Mouse (Mus musculus): ENCODE measurements at regions not wholly inside any gene's neighbourhood (a gene's known extent, or its start where the extent isn't known, plus 50 kb on each side); places are given as distances from the start of the nearest gene placed in this dataset.

DNA sequence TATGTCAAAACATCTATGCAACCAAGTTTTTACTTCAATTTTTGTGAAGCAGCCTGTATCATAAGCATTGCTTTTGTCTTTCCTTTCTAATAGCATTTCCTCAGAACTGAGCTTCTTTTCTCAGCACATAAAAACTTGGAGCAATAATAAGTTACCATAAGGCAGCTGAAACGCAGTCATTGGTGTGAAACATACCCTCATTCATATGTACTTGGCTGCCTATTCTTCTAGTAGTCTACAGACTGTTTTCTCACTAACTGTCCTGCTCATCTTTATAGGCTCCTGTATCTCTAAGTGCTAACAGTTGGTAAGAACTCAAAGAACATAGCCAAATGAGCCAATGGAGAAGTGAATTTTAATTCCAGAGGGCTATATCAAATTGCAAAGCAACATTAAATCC lies 454.6 kb upstream of the Ptprd start:
- no peak overlapping the region for H3K4me3 ChIP-seq (ENCODE audit: insufficient read depth, low read depth, low read length)
- no peak overlapping the region for H3K27ac ChIP-seq (ENCODE audit: insufficient read depth, low read depth, low read length)
- H3K4me1 ChIP-seq (ENCODE audit: control insufficient read depth, insufficient read depth, low read length), result no peaks in the 10 kb centered on the region
- TF ChIP-seq POLR2A (IDR thresholded peaks at IDR 0.05; ENCODE audit: insufficient read depth, low read depth, low read length), result no peak
- no peak for TF ChIP-seq CTCF (IDR thresholded peaks at IDR 0.05; ENCODE audit: insufficient read depth, low read depth, low read length)
- WGBS, result 67% methylated on average over 1 of the region's 1 CpGs

DNA sequence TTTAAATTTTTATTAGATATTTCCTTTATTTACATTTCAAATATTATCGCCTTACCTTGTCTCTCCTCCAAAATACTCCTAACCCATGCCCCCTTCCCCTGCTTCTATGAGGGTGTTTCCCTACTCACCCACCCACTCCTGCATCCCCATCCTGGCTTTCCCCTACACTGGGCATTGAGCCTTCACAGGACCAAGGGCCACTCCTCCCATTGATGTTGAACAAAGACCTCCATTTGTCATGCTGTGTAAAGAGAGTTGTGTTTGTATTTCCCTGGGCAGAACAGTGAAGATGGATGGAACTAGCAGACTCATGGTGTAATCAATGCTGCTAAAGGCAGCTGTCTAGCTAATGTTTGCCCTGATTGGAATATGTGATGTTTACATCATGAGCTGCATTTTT lies 431.0 kb upstream of the Ptprd start:
- no peak overlapping the region for H3K27ac ChIP-seq (ENCODE audit: insufficient read depth, low read depth, low read length)

DNA sequence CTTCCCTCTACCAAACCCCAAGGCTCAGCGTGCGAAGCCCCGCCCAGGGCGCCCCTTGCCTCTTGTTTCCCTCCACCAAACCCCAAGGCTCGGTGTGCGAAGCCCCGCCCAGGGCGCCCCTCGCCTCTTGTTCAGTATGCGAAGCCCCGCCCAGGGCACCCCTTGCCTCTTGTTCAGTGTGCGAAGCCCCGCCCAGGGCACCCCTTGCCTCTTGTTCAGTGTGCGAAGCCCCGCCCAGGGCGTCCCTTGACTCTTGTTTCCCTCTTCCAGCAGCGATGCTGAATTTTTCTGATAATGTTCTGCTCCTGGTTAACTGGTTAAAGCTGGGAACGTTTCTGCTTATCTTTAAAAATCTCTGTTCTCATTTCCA lies 394.7 kb upstream of the Ptprd start:
- 0 out of 2 replicates have a peak, but pooled peaks cover 3% of the 10 kb centered on the region for H3K4me1 ChIP-seq (ENCODE audit: control insufficient read depth, insufficient read depth, low read length)
- WGBS, result 9% methylated on average over 18 of the region's 18 CpGs
- peak overlapping the region; percentile 16 for H3K4me3 ChIP-seq (ENCODE audit: insufficient read depth, low read depth, low read length)
- H3K27ac ChIP-seq (ENCODE audit: insufficient read depth, low read depth, low read length), result no peak overlapping the region
- TF ChIP-seq POLR2A (IDR thresholded peaks at IDR 0.05; ENCODE audit: insufficient read depth, low read depth, low read length) (no peak), CTCF (IDR thresholded peaks at IDR 0.05; ENCODE audit: insufficient read depth, low read depth, low read length) (no peak)

More for the DNA sequence above, 431.0 kb upstream of the Ptprd start:
- no peak for TF ChIP-seq CTCF (IDR thresholded peaks at IDR 0.05; ENCODE audit: insufficient read depth, low read depth, low read length)
- no peaks in the 10 kb centered on the region for H3K4me1 ChIP-seq (ENCODE audit: control insufficient read depth, insufficient read depth, low read length)
- no peak overlapping the region for H3K4me3 ChIP-seq (ENCODE audit: insufficient read depth, low read depth, low read length)
- 87% methylated on average over 1 of the region's 1 CpGs for WGBS

- Histone ChIP-seq H3K4me3 (ENCODE audit: insufficient read depth, low read depth, low read length) (peak overlapping the region; percentile 16), H3K4me1 (ENCODE audit: control insufficient read depth, insufficient read depth, low read length) (0 out of 2 replicates have a peak, but pooled peaks cover 3% of the 10 kb centered on the region), H3K27ac (ENCODE audit: insufficient read depth, low read depth, low read length) (no peak overlapping the region)
- TF ChIP-seq CTCF (IDR thresholded peaks at IDR 0.05; ENCODE audit: insufficient read depth, low read depth, low read length) (no peak), POLR2A (IDR thresholded peaks at IDR 0.05; ENCODE audit: insufficient read depth, low read depth, low read length) (no peak)
- WGBS, result 80% methylated on average over 4 of the region's 4 CpGs
Observed at GRCm38 (mm10) chr4:78605763-78606460, 394.2 kb upstream of the Ptprd start.

GRCm38 (mm10) chr4:78581590-78581989 lies 369.8 kb upstream of the Ptprd start:
- TF ChIP-seq POLR2A (IDR thresholded peaks at IDR 0.05; ENCODE audit: insufficient read depth, low read depth, low read length) (no peak), CTCF (IDR thresholded peaks at IDR 0.05; ENCODE audit: insufficient read depth, low read depth, low read length) (no peak)
- WGBS, result 91% methylated on average over 2 of the region's 2 CpGs
- Histone ChIP-seq H3K4me3 (ENCODE audit: insufficient read depth, low read depth, low read length) (no peak overlapping the region), H3K27ac (ENCODE audit: insufficient read depth, low read depth, low read length) (no peak overlapping the region), H3K4me1 (ENCODE audit: control insufficient read depth, insufficient read depth, low read length) (no peaks in the 10 kb centered on the region)

GRCm38 (mm10) chr4:78565356-78565755 lies 353.6 kb upstream of the Ptprd start:
- TF ChIP-seq CTCF (IDR thresholded peaks at IDR 0.05; ENCODE audit: insufficient read depth, low read depth, low read length) (no peak), POLR2A (IDR thresholded peaks at IDR 0.05; ENCODE audit: insufficient read depth, low read depth, low read length) (no peak)
- Histone ChIP-seq H3K27ac (ENCODE audit: insufficient read depth, low read depth, low read length) (no peak overlapping the region), H3K4me1 (ENCODE audit: control insufficient read depth, insufficient read depth, low read length) (no peaks in the 10 kb centered on the region), H3K4me3 (ENCODE audit: insufficient read depth, low read depth, low read length) (no peak overlapping the region)
- WGBS, result 92% methylated on average over 2 of the region's 2 CpGs
